Mouse (Mus musculus) C2C12 (cell line): Measurements from ENCODE around the gene Gemin5.

Experiments used
- CTCF ChIP-seq: IDR thresholded peaks from one replicate; pipeline ENCODE4 v1.5.1; 2011; ENCODE audit not compliant: control insufficient read depth, insufficient read depth, insufficient read length
- USF1 ChIP-seq: IDR thresholded peaks from one replicate; pipeline ENCODE4 v1.6.1; 2011; ENCODE audit warnings: low read depth, mild to moderate bottlenecking, control low read depth, moderate library complexity

DNA sequence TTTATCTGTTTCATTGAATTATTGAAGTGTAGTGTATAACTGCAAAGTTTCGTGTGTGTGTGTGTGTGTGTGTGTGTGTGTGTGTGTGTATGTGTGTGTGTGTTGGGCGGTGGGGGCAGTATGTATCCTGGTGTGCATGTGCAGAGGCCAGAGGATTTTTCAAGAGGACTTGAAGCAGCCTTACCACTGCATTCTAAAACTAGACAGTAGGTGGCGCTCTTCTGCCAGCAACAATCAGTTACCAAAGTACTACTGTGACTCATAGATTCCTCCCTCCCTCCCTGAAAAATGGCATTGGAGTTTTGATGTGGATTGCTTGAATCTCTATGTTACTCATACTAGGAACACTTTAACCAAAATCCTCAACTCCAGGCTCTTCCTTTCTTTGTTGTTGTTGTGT is 11.2 kb upstream of the Gemin5 start:
- TF ChIP-seq CTCF (peak; percentile 47), USF1 (no peak)
